Mouse (Mus musculus) midbrain, postnatal 0 days (tissue): ENCODE results near the gene Gm45261. TPM values are rescaled to one million over a fixed set of nuclear protein-coding genes. Genes with fewer than 3 reads are reported as not detected.

Source experiments
- ATAC-seq: fragments of 200-750 bp; cut with Nextera tagmentation; 2 replicates; pipeline ENCODE4 v1.8.0; 2017; ENCODE audit warnings: moderate number of reproducible peaks, mild to moderate bottlenecking, moderate TSS enrichment, moderate library complexity; ENCODE audit not compliant: low FRiP score
- DNase-seq: peaks from one replicate; pipeline ENCODE4 v3.0.0-alpha.2; 2015; ENCODE audit warnings: low spot score
- H3K27ac ChIP-seq: fragments of 300-500 bp; sonication (generic); 2 replicates; pipeline ENCODE4 v1.5.1; 2014; ENCODE audit warnings: low read depth, mild to moderate bottlenecking, low read length, mixed read lengths
- H3K27me3 ChIP-seq: fragments of 300-500 bp; sonication (generic); 2 replicates; pipeline ENCODE4 v1.6.1; 2014; ENCODE audit warnings: low read length, control low read depth, mixed read lengths; ENCODE audit not compliant: insufficient read depth
- H3K36me3 ChIP-seq: fragments of 300-500 bp; sonication (generic); 2 replicates; pipeline ENCODE4 v1.6.1; 2014; ENCODE audit warnings: low read length, control low read depth, mixed read lengths; ENCODE audit not compliant: insufficient read depth
- H3K4me1 ChIP-seq: fragments of 300-500 bp; sonication (generic); 2 replicates; pipeline ENCODE4 v1.6.1; 2014; ENCODE audit warnings: mild to moderate bottlenecking, control low read depth, antibody characterized with exemption, low read length, mixed read lengths; ENCODE audit not compliant: insufficient read depth
- H3K4me2 ChIP-seq: fragments of 300-500 bp; sonication (generic); 2 replicates; pipeline ENCODE4 v1.6.1; 2014; ENCODE audit warnings: low read depth, mild to moderate bottlenecking, low read length, mixed read lengths; ENCODE audit not compliant: poor library complexity, severe bottlenecking
- H3K4me3 ChIP-seq: fragments of 300-500 bp; sonication (generic); 2 replicates; pipeline ENCODE4 v1.5.1; 2014; ENCODE audit warnings: low read depth, mild to moderate bottlenecking, low read length, moderate library complexity
- H3K9ac ChIP-seq: fragments of 300-500 bp; sonication (generic); replicated peaks from 2 replicates; pipeline ENCODE4 v1.6.1; 2014; ENCODE audit warnings: mild to moderate bottlenecking, low read length, moderate library complexity, mixed read lengths; ENCODE audit not compliant: poor library complexity, severe bottlenecking
- H3K9me3 ChIP-seq: fragments of 300-500 bp; sonication (generic); 2 replicates; pipeline ENCODE4 v1.6.1; 2016; ENCODE audit warnings: low read length, control low read depth
- CTCF ChIP-seq: IDR thresholded peaks from 2 replicates; pipeline ENCODE4 v1.5.1; 2016; ENCODE audit warnings: antibody characterized with exemption, mild to moderate bottlenecking
- WGBS: fragments of 180-500 bp; shearing (Covaris S2); extraction: QIAGEN DNeasy Blood & Tissue Kit; methylation state at CpG from one replicate; pipeline ENCODE4 v1.1.7; 2014; 5-methylcytosine and 5-hydroxymethylcytosine counted together
- polyA plus RNA-seq: library from polyadenylated mRNA; unstranded; fragments of >200 nt; fragmentation: Nextera tagmentation; extraction: Ambion mirVana; gene quantifications from 2 replicates; pipeline ENCODE4 v1.2.1, GENCODE M21; 2015
- total RNA-seq: library from RNA; depleted of rRNA; stranded (reverse); fragments of >200 nt; gene quantifications from 2 replicates; pipeline ENCODE4 v1.2.3, GENCODE M21; 2014; rRNA removed

Gm45261 gene
- total RNA-seq (not detected in 2 replicates), polyA plus RNA-seq (not detected in 2 replicates)

- Histone ChIP-seq H3K9me3 (no peaks in the 10 kb centered on the region), H3K4me1 (no peaks in the 10 kb centered on the region), H3K4me3 (no peak within 1 kb of the TSS), H3K9ac (no peak within 1 kb of the TSS), H3K4me2 (no peak within 1 kb of the TSS), H3K27me3 (no peaks in the 10 kb centered on the region), H3K36me3 (no peaks in the 10 kb centered on the region), H3K27ac (no peak within 1 kb of the TSS)
- no peak for TF ChIP-seq CTCF
- ATAC-seq (no peak), DNase-seq (no peak)
- 82% methylated on average over 6 of the region's 6 CpGs for WGBS
Measured at GRCm38 (mm10) chr1:80461348-80461747, at the start of gene Gm45261. TSS of gene Gm45261 (minus strand) at chr1:80461448.

GRCm38 (mm10) chr1:80504757-80505156 is 43.5 kb upstream of the Gm45261 start:
- WGBS = 89% methylated on average over 2 of the region's 2 CpGs
- H3K27ac ChIP-seq = no peak overlapping the region

GRCm38 (mm10) chr1:80504081-80504480 is 42.8 kb upstream of the Gm45261 start:
- WGBS = 94% methylated on average over 4 of the region's 4 CpGs
- ATAC-seq (no peak), DNase-seq (no peak)
- Histone ChIP-seq H3K4me2 (no peak overlapping the region), H3K36me3 (no peaks in the 10 kb centered on the region), H3K27ac (no peak overlapping the region), H3K27me3 (no peaks in the 10 kb centered on the region), H3K9me3 (no peaks in the 10 kb centered on the region), H3K4me3 (no peak overlapping the region), H3K9ac (no peak overlapping the region), H3K4me1 (no peaks in the 10 kb centered on the region)
- TF ChIP-seq CTCF = no peak

More at GRCm38 (mm10) chr1:80504757-80505156, 43.5 kb upstream of the Gm45261 start:
- Histone ChIP-seq H3K9ac (no peak overlapping the region), H3K4me2 (no peak overlapping the region), H3K36me3 (no peaks in the 10 kb centered on the region), H3K4me3 (no peak overlapping the region), H3K27me3 (no peaks in the 10 kb centered on the region), H3K4me1 (no peaks in the 10 kb centered on the region), H3K9me3 (no peaks in the 10 kb centered on the region)
- ATAC-seq (no peak), DNase-seq (peak; percentile 30)
- TF ChIP-seq CTCF = peak; percentile 53

GRCm38 (mm10) chr1:80502456-80503165 is 41.4 kb upstream of the Gm45261 start:
- H3K4me3 ChIP-seq = no peak overlapping the region
- no peak overlapping the region for H3K27ac ChIP-seq
- H3K4me1 ChIP-seq = no peaks in the 10 kb centered on the region
- no peaks in the 10 kb centered on the region for H3K36me3 ChIP-seq
- no peaks in the 10 kb centered on the region for H3K9me3 ChIP-seq
- DNase-seq (no peak), ATAC-seq (no peak)
- no peak for TF ChIP-seq CTCF
- 80% methylated on average over 9 of the region's 9 CpGs for WGBS
- H3K27me3 ChIP-seq = no peaks in the 10 kb centered on the region
- H3K4me2 ChIP-seq = no peak overlapping the region
- no peak overlapping the region for H3K9ac ChIP-seq

GRCm38 (mm10) chr1:80499264-80499663 is 38.0 kb upstream of the Gm45261 start:
- ATAC-seq (peak; percentile 52), DNase-seq (peak; percentile 22)
- Histone ChIP-seq H3K4me3 (no peak overlapping the region), H3K27me3 (no peaks in the 10 kb centered on the region), H3K4me2 (no peak overlapping the region), H3K9ac (no peak overlapping the region), H3K36me3 (no peaks in the 10 kb centered on the region), H3K27ac (no peak overlapping the region), H3K4me1 (no peaks in the 10 kb centered on the region), H3K9me3 (no peaks in the 10 kb centered on the region)
- TF ChIP-seq CTCF = no peak
- 35% methylated on average over 7 of the region's 7 CpGs for WGBS

GRCm38 (mm10) chr1:80496360-80496759 is 35.1 kb upstream of the Gm45261 start:
- 87% methylated on average over 4 of the region's 4 CpGs for WGBS
- Histone ChIP-seq H3K36me3 (no peaks in the 10 kb centered on the region), H3K27me3 (no peaks in the 10 kb centered on the region), H3K4me3 (no peak overlapping the region), H3K4me2 (no peak overlapping the region), H3K9ac (no peak overlapping the region), H3K4me1 (no peaks in the 10 kb centered on the region), H3K9me3 (no peaks in the 10 kb centered on the region), H3K27ac (no peak overlapping the region)
- no peak for TF ChIP-seq CTCF
- DNase-seq = no peak
- no peak for ATAC-seq
